Mouse (Mus musculus) left cerebral cortex, adult 11 months (tissue): Measurements from ENCODE around the gene Prss16.

ENCODE experiments used
- DNase-seq: peaks from one replicate; pipeline ENCODE4 v3.0.0; 2022; ENCODE audit warnings: low spot score

Prss16 gene

GRCm38 (mm10) chr13:22036149-22036956, 26.8 kb upstream of the Prss16 start:
- DNase-seq: no peak

- peak; percentile 91 for DNase-seq
Measured at GRCm38 (mm10) chr13:22035267-22036148, 26.0 kb upstream of the Prss16 start, which contains the start of the genes Hist1h2ah and Hist1h2bk. Gene Hist1h2ah, minus strand, starts transcription at chr13:22035568. Gene Hist1h2bk, plus strand, starts transcription at chr13:22035870.

- no peak for DNase-seq
Measured at GRCm38 (mm10) chr13:22034443-22035266, 25.1 kb upstream of the Prss16 start.

GRCm38 (mm10) chr13:22033741-22034442, 24.4 kb upstream of the Prss16 start:
- DNase-seq: no peak

GRCm38 (mm10) chr13:22030493-22030892, 21.0 kb upstream of the Prss16 start:
- DNase-seq: no peak

GRCm38 (mm10) chr13:22029928-22030327, 20.4 kb upstream of the Prss16 start:
- no peak for DNase-seq

GRCm38 (mm10) chr13:22028673-22029460, 19.3 kb upstream of the Prss16 start:
- peak; percentile 84 for DNase-seq

- peak; percentile 54 for DNase-seq
Measured at GRCm38 (mm10) chr13:22026058-22027031, 16.8 kb upstream of the Prss16 start.

- no peak for DNase-seq
Measured at GRCm38 (mm10) chr13:22022241-22022640, 12.7 kb upstream of the Prss16 start.

- DNase-seq: no peak
Measured at GRCm38 (mm10) chr13:22021581-22021980, 12.0 kb upstream of the Prss16 start.

GRCm38 (mm10) chr13:22020901-22021339, 11.4 kb upstream of the Prss16 start:
- no peak for DNase-seq

- no peak for DNase-seq
Measured at GRCm38 (mm10) chr13:22019934-22020835, 10.6 kb upstream of the Prss16 start.

GRCm38 (mm10) chr13:22015479-22016450, 6.2 kb upstream of the Prss16 start:
- DNase-seq: peak; percentile 52

GRCm38 (mm10) chr13:22014411-22014845, 4.9 kb upstream of the Prss16 start:
- DNase-seq: no peak

GRCm38 (mm10) chr13:22013716-22014115, 4.2 kb upstream of the Prss16 start:
- DNase-seq: no peak

- DNase-seq: no peak
Measured at GRCm38 (mm10) chr13:22008707-22009106, 835 bp downstream of the Prss16 start.

- no peak for DNase-seq
Measured at GRCm38 (mm10) chr13:22007872-22008271, 1.7 kb downstream of the Prss16 start.
